ENCODE assay signal across 9 mouse cellular contexts in genomic region chr6:108235680-108236123, GRCm38 (mm10). TPM values are rescaled to one million over a fixed set of nuclear protein-coding genes. Genes with fewer than 3 reads are reported as not detected.
A peak's percentile ranks its signal among the peaks of the same experiment; 100 is the strongest.
DNase-seq lines count a peak whose midpoint lies in the region; ATAC-seq and TF ChIP-seq lines count a peak whose summit lies in the region.
"Had no signal": no experiment of that assay in that cellular context is flagged by ENCODE, and none has a peak within 500 bp of the region (broad histone marks: within the 10 kb centered on the region; RNA-seq: fewer than 3 reads in every experiment).

No protein-coding gene starts in this region.

- no peaks in the 10 kb centered on the region for H3K9me3 ChIP-seq in embryonic facial prominence, embryonic 10.5 days
- no peaks in the 10 kb centered on the region for H3K9me3 ChIP-seq in limb, embryonic 14.5 days (ENCODE audit: control insufficient read depth, low read length)
- H3K9me3 ChIP-seq in midbrain, embryonic 16.5 days (replicated peaks; ENCODE audit: control insufficient read depth, low read length, poor library complexity, severe bottlenecking), result no peaks in the 10 kb centered on the region
- H3K9me3 ChIP-seq: neural tube, embryonic 12.5 days had no signal

- DNase-seq in gastrocnemius, adult 2 months, result peak; percentile 25
- DNase-seq in gastrocnemius, postnatal 36 days, result no peak
- DNase-seq in embryonic facial prominence, embryonic 10.5 days (ENCODE audit: low spot score), result peak; percentile 42
- DNase-seq in heart, postnatal 36 days, result peak; percentile 31 to 44
- peak; percentile 60 for DNase-seq in limb, embryonic 14.5 days (ENCODE audit: low spot score)
- no peak for DNase-seq in left cerebral cortex, adult 11 months (ENCODE audit: low spot score)
- DNase-seq in spleen, postnatal 4 days (ENCODE audit: low spot score in 2 of 2), result no peak

- ATAC-seq in limb, embryonic 14.5 days (ENCODE audit: low FRiP score, low read depth), result peak; percentile 66
- no peak for ATAC-seq in midbrain, embryonic 16.5 days

- H3K4me3 ChIP-seq in gastrocnemius, adult 2 months, result peak overlapping the region; percentile 28
- H3K4me3 ChIP-seq in embryonic facial prominence, embryonic 10.5 days, result no peak overlapping the region
- no peak overlapping the region for H3K4me3 ChIP-seq in limb, embryonic 14.5 days (replicated peaks; ENCODE audit: low read length)
- no peak overlapping the region for H3K4me3 ChIP-seq in midbrain, embryonic 16.5 days (ENCODE audit: low read depth, low read length)
- H3K4me3 ChIP-seq: neural tube, embryonic 12.5 days had no signal

- peak overlapping the region; percentile 34 for H3K9ac ChIP-seq in limb, embryonic 14.5 days (ENCODE audit: low read depth, low read length, severe bottlenecking)
- H3K9ac ChIP-seq in midbrain, embryonic 16.5 days (ENCODE audit: low read depth, low read length), result no peak overlapping the region
- H3K9ac ChIP-seq: neural tube, embryonic 12.5 days had no signal

- WGBS in embryonic facial prominence, embryonic 10.5 days, result 38% methylated on average over 13 of the region's 13 CpGs
- 27% methylated on average over 13 of the region's 13 CpGs for WGBS in limb, embryonic 14.5 days
- 56% methylated on average over 13 of the region's 13 CpGs for WGBS in midbrain, embryonic 16.5 days

- TF ChIP-seq POLR2A in limb, embryonic 14.5 days (IDR thresholded peaks at IDR 0.05; ENCODE audit: borderline replicate concordance, extremely low read depth, insufficient read depth, insufficient read length), result no peak

- H3K4me1 ChIP-seq in embryonic facial prominence, embryonic 10.5 days, result peaks cover 93% of the 10 kb centered on the region
- peaks cover 46% of the 10 kb centered on the region for H3K4me1 ChIP-seq in limb, embryonic 14.5 days (ENCODE audit: control insufficient read depth, insufficient read depth, low read length)
- peaks cover 17% of the 10 kb centered on the region; the same call in 1 of the 2 replicates for H3K4me1 ChIP-seq in midbrain, embryonic 16.5 days (ENCODE audit: control insufficient read depth, insufficient read depth, low read length)

- TF ChIP-seq CTCF in gastrocnemius, adult 2 months (IDR thresholded peaks at IDR 0.05), result no peak

- no peaks in the 10 kb centered on the region for H3K27me3 ChIP-seq in embryonic facial prominence, embryonic 10.5 days (replicated peaks; ENCODE audit: low read depth, poor library complexity, severe bottlenecking)
- H3K27me3 ChIP-seq in limb, embryonic 14.5 days (ENCODE audit: control insufficient read depth, insufficient read depth, low read length), result no peaks in the 10 kb centered on the region
- no peaks in the 10 kb centered on the region for H3K27me3 ChIP-seq in midbrain, embryonic 16.5 days (ENCODE audit: control insufficient read depth, insufficient read depth, low read depth, low read length)
- H3K27me3 ChIP-seq: neural tube, embryonic 12.5 days had no signal

- H3K36me3 ChIP-seq in embryonic facial prominence, embryonic 10.5 days (replicated peaks), result no peaks in the 10 kb centered on the region
- H3K36me3 ChIP-seq in limb, embryonic 14.5 days (ENCODE audit: control insufficient read depth, insufficient read depth, low read length), result no peaks in the 10 kb centered on the region
- no peaks in the 10 kb centered on the region for H3K36me3 ChIP-seq in midbrain, embryonic 16.5 days (ENCODE audit: control insufficient read depth, insufficient read depth, low read length)
- H3K36me3 ChIP-seq: neural tube, embryonic 12.5 days had no signal

- peak overlapping the region; percentile 20; the same call in 1 of the 2 replicates for H3K4me2 ChIP-seq in limb, embryonic 14.5 days (replicated peaks; ENCODE audit: low read depth, low read length, severe bottlenecking)
- H3K4me2 ChIP-seq in midbrain, embryonic 16.5 days (ENCODE audit: low read length), result no peak overlapping the region
- H3K4me2 ChIP-seq: neural tube, embryonic 12.5 days had no signal

- H3K27ac ChIP-seq in gastrocnemius, adult 2 months, result peak overlapping the region; percentile 73
- peak overlapping the region; percentile 67 for H3K27ac ChIP-seq in embryonic facial prominence, embryonic 10.5 days (replicated peaks)
- H3K27ac ChIP-seq in limb, embryonic 14.5 days (replicated peaks; ENCODE audit: low read depth, low read length), result peak overlapping the region; percentile 75
- H3K27ac ChIP-seq in midbrain, embryonic 16.5 days (ENCODE audit: low read length), result no peak overlapping the region
- H3K27ac ChIP-seq: neural tube, embryonic 12.5 days had no signal

- intact Hi-C loops in gastrocnemius, adult 2 months (cut with DNase I), result no loop called here
- intact Hi-C loops in gastrocnemius, postnatal 36 days (cut with DNase I), result no loop called here
- intact Hi-C loops in heart, postnatal 36 days (cut with DNase I), result no loop called here

RNA-seq across cellular contexts. Expression of gene Itpr1, which starts 22.8 kb away (rescaled TPM):
- 10 to 100 TPM; 14.1 to 21.3 TPM for total RNA-seq in gastrocnemius, adult 2 months (2021)
- total RNA-seq in gastrocnemius, postnatal 36 days (2021), result 10 to 100 TPM; 11.8 to 14.8 TPM
- 10.0 and 11.2 TPM in 2 replicates for polyA plus RNA-seq in embryonic facial prominence, embryonic 10.5 days (2016; fragmentation: Nextera tagmentation; extraction: Ambion mirVana)
- total RNA-seq in heart, postnatal 36 days (2021), result 10 to 100 TPM; 39.1 to 46.2 TPM
- 16.1 and 17.1 TPM in 2 replicates for polyA plus RNA-seq in limb, embryonic 14.5 days (2012; rRNA removed)
- polyA plus RNA-seq in limb, embryonic 14.5 days (2014; fragmentation: Nextera tagmentation; extraction: Ambion mirVana), result 10.7 and 12.3 TPM in 2 replicates
- polyA plus RNA-seq in midbrain, embryonic 16.5 days (2015; fragmentation: Nextera tagmentation; extraction: Ambion mirVana), result 4.2 and 4.5 TPM in 2 replicates

RNA-seq across cellular contexts. Expression of gene Sumf1, which starts 50.3 kb away (rescaled TPM):
- 1 to 10 TPM; 7.4 to 9.4 TPM for total RNA-seq in gastrocnemius, adult 2 months (2021)
- total RNA-seq in gastrocnemius, postnatal 36 days (2021), result 1 to 10 TPM; 7.6 to 8.4 TPM
- polyA plus RNA-seq in embryonic facial prominence, embryonic 10.5 days (2016; fragmentation: Nextera tagmentation; extraction: Ambion mirVana), result 12.2 and 12.5 TPM in 2 replicates
- 10 to 100 TPM; 14.6 to 15.2 TPM for total RNA-seq in heart, postnatal 36 days (2021)
- polyA plus RNA-seq in limb, embryonic 14.5 days (2012; rRNA removed), result 18.7 and 18.8 TPM in 2 replicates
- polyA plus RNA-seq in limb, embryonic 14.5 days (2014; fragmentation: Nextera tagmentation; extraction: Ambion mirVana), result 26.7 and 27.8 TPM in 2 replicates
- polyA plus RNA-seq in midbrain, embryonic 16.5 days (2015; fragmentation: Nextera tagmentation; extraction: Ambion mirVana), result 10.7 and 11.2 TPM in 2 replicates

Comparison
In these comparisons a context has a peak if more than half of its experiments do, and no peak if none do; other contexts are left out.
1. DNase-seq: peak in gastrocnemius, adult 2 months (single experiment), embryonic facial prominence, embryonic 10.5 days (single experiment), heart, postnatal 36 days (2 of 2) and limb, embryonic 14.5 days (single experiment); none in gastrocnemius, postnatal 36 days (0 of 2), left cerebral cortex, adult 11 months (single experiment) and spleen, postnatal 4 days (0 of 2).